Mouse (Mus musculus) Patski (cell line): ENCODE data around the gene Oaz1. TPM values are rescaled to one million over a fixed set of nuclear protein-coding genes. Genes with fewer than 3 reads are reported as not detected.

ENCODE experiments used
- ATAC-seq: fragments of 100-300 bp; one replicate; pipeline ENCODE4 v1.8.0; 2021
- CTCF ChIA-PET: fragments of 350-600 bp; sonication (Branson Sonifier 250); formaldehyde crosslinking; loops from one replicate; lab custom pipeline; 2022; ENCODE audit warnings: inconsistent platforms; lab: Charles Lee
- POLR2A ChIA-PET: fragments of 350-600 bp; sonication (Branson Sonifier 250); formaldehyde crosslinking; loops from one replicate; lab custom pipeline; 2022; ENCODE audit warnings: antibody characterized with exemption, inconsistent platforms; lab: Charles Lee
- DNase-seq: peaks from one replicate; pipeline ENCODE4 v3.0.0-alpha.2; 2011; ENCODE audit warnings: low read depth, low spot score
- H3K27me3 ChIP-seq: fragments of 371-371 bp; one replicate; pipeline ENCODE4 v1.5.1; 2021
- CTCF ChIP-seq: fragments of 100-300 bp; IDR thresholded peaks from one replicate; pipeline ENCODE4 v1.5.1; 2021
- in situ Hi-C: fragments of 300-500 bp; cut with MboI; formaldehyde crosslinking; loops from 3 replicates; pipeline ENCODE4 v1.11.1; 2018; ENCODE audit warnings: low pct_unique_long_range_greater_than_20kb, mixed read lengths
- polyA plus RNA-seq: library from polyadenylated mRNA; unstranded; gene quantifications from one replicate; pipeline ENCODE4 v1.2.3, GENCODE M21; 2021

Gene Oaz1
- polyA plus RNA-seq, 1 experiment from 2014 or later = 618 TPM

GRCm38 (mm10) chr10:80857848-80858247 lies 31.4 kb downstream of the Oaz1 start:
- POLR2A ChIA-PET = interaction anchor here (1.4 to 2.4 kb wide), 2 partner anchors 12 to 27 kb away, joined by 4 to 8 read pairs; no protein-coding TSS in a partner anchor

GRCm38 (mm10) chr10:80858350-80858935 lies 32.0 kb downstream of the Oaz1 start:
- H3K27me3 ChIP-seq = no peaks in the 10 kb centered on the region
- ATAC-seq = no peak
- no peak for TF ChIP-seq CTCF
- DNase-seq = no peak
- in situ Hi-C loops = no loop called here
- CTCF ChIA-PET = interaction anchor here (1.6 to 2.3 kb wide), 4 partner anchors 13 to 23 kb away, joined by 3 to 8 read pairs (median 5); no protein-coding TSS in a partner anchor
- POLR2A ChIA-PET = interaction anchor here (1.4 to 2.4 kb wide), 2 partner anchors 13 to 28 kb away, joined by 4 to 8 read pairs; no protein-coding TSS in a partner anchor

More at GRCm38 (mm10) chr10:80857848-80858247, 31.4 kb downstream of the Oaz1 start:
- ATAC-seq = no peak
- DNase-seq = no peak
- no peaks in the 10 kb centered on the region for H3K27me3 ChIP-seq
- no peak for TF ChIP-seq CTCF
- in situ Hi-C loops = no loop called here
- CTCF ChIA-PET = interaction anchor here (1.6 to 1.8 kb wide), 3 partner anchors 13 to 23 kb away, joined by 3 to 5 read pairs (median 5); no protein-coding TSS in a partner anchor

GRCm38 (mm10) chr10:80862305-80862704 lies 35.8 kb downstream of the Oaz1 start:
- in situ Hi-C loops = no loop called here
- DNase-seq (no peak), ATAC-seq (no peak)
- H3K27me3 ChIP-seq = no peaks in the 10 kb centered on the region
- POLR2A ChIA-PET = no interaction called here
- CTCF ChIA-PET = no interaction called here
- TF ChIP-seq CTCF = no peak

- TF ChIP-seq CTCF = no peak
- DNase-seq (no peak), ATAC-seq (no peak)
- ChIA-PET CTCF (no interaction called here), POLR2A (no interaction called here)
- H3K27me3 ChIP-seq = no peaks in the 10 kb centered on the region
- in situ Hi-C loops = no loop called here
These were observed 38.0 kb downstream of the Oaz1 start for GRCm38 (mm10) chr10:80864446-80864845.

- CTCF ChIA-PET = interaction anchor here (0.7 to 1.3 kb wide), 3 partner anchors 9 to 124 kb away, joined by 3 to 8 read pairs (median 3); no protein-coding TSS in a partner anchor
- POLR2A ChIA-PET = interaction anchor here (0.7 to 0.9 kb wide), 2 partner anchors 16 kb away, joined by 3 read pairs; partner anchors contain the start of genes Lsm7 and Sppl2b
- no peak for ATAC-seq
- no peak for DNase-seq
- TF ChIP-seq CTCF = no peak
- H3K27me3 ChIP-seq = peaks cover 16% of the 10 kb centered on the region
- in situ Hi-C loops = no loop called here
These were observed 44.5 kb downstream of the Oaz1 start for GRCm38 (mm10) chr10:80870993-80871392.

GRCm38 (mm10) chr10:80871581-80871980 lies 45.1 kb downstream of the Oaz1 start, which contains the start of gene Tmprss9:
Gene Tmprss9, plus strand, starts transcription at chr10:80871848.
- TF ChIP-seq CTCF = no peak
- POLR2A ChIA-PET = interaction anchor here (0.7 to 0.9 kb wide), 2 partner anchors 15 to 17 kb away, joined by 3 read pairs; partner anchors contain the start of genes Lsm7 and Sppl2b
- peaks cover 16% of the 10 kb centered on the region for H3K27me3 ChIP-seq
- DNase-seq = no peak
- no peak for ATAC-seq
- CTCF ChIA-PET = interaction anchor here (1.1 to 1.3 kb wide), 2 partner anchors 9 to 123 kb away, joined by 3 to 8 read pairs; no protein-coding TSS in a partner anchor
- in situ Hi-C loops = no loop called here

GRCm38 (mm10) chr10:80874035-80874434 lies 47.6 kb downstream of the Oaz1 start:
- CTCF ChIA-PET = interaction anchor here (0.8 to 1.9 kb wide), 4 partner anchors 9 to 120 kb away, joined by 3 to 8 read pairs (median 4); no protein-coding TSS in a partner anchor
- in situ Hi-C loops = no loop called here

GRCm38 (mm10) chr10:80876028-80876427 lies 49.6 kb downstream of the Oaz1 start:
- DNase-seq = no peak
- peaks cover 16% of the 10 kb centered on the region for H3K27me3 ChIP-seq
- ChIA-PET POLR2A (no interaction called here), CTCF (interaction anchor here (0.9 to 1.9 kb wide), 3 partner anchors 17 to 119 kb away, joined by 3 to 8 read pairs (median 5); no protein-coding TSS in a partner anchor)
- TF ChIP-seq CTCF = no peak
- no peak for ATAC-seq
- in situ Hi-C loops = loop anchor here (5.0 kb wide), 2 partner anchors 54 to 129 kb away; no protein-coding TSS in a partner anchor

More at GRCm38 (mm10) chr10:80874035-80874434, 47.6 kb downstream of the Oaz1 start:
- DNase-seq = no peak
- H3K27me3 ChIP-seq = peaks cover 16% of the 10 kb centered on the region
- no peak for ATAC-seq
- no peak for TF ChIP-seq CTCF
- POLR2A ChIA-PET = no interaction called here

- DNase-seq = no peak
These were observed 50.1 kb downstream of the Oaz1 start for GRCm38 (mm10) chr10:80876594-80876993.

More at GRCm38 (mm10) chr10:80876594-80876993, 50.1 kb downstream of the Oaz1 start:
- peaks cover 13% of the 10 kb centered on the region for H3K27me3 ChIP-seq
- POLR2A ChIA-PET = no interaction called here
- TF ChIP-seq CTCF = no peak
- in situ Hi-C loops = loop anchor here (5.0 kb wide), 2 partner anchors 54 to 129 kb away; no protein-coding TSS in a partner anchor
- ATAC-seq = no peak
- CTCF ChIA-PET = interaction anchor here (1.2 to 4.0 kb wide), 3 partner anchors 18 to 129 kb away, joined by 3 to 21 read pairs (median 5); no protein-coding TSS in a partner anchor

Other genes starting within 250 kb of the Oaz1 start
- gene Klf16, start 249.3 kb upstream of the Oaz1 start, polyA plus RNA-seq = 18.7 TPM
- gene Abhd17a, start 236.3 kb upstream of the Oaz1 start, polyA plus RNA-seq = 74.3 TPM
- gene Scamp4, start 223.8 kb upstream of the Oaz1 start, polyA plus RNA-seq = 76.6 TPM
- gene Adat3, start 223.8 kb upstream of the Oaz1 start, polyA plus RNA-seq = 4.7 TPM
- 1.7 TPM for gene Gm49322, start 220.6 kb upstream of the Oaz1 start, polyA plus RNA-seq
- 164 TPM for gene Csnk1g2, start 203.8 kb upstream of the Oaz1 start, polyA plus RNA-seq
- gene Btbd2, start 169.6 kb upstream of the Oaz1 start, polyA plus RNA-seq = 70.4 TPM
- gene Mknk2, start 148.5 kb upstream of the Oaz1 start, polyA plus RNA-seq = 124 TPM
- gene Mob3a, start 124.7 kb upstream of the Oaz1 start, polyA plus RNA-seq = 15.9 TPM
- 12.0 TPM for gene Izumo4, start 124.5 kb upstream of the Oaz1 start, polyA plus RNA-seq
- gene Ap3d1, start 84.4 kb upstream of the Oaz1 start, polyA plus RNA-seq = 103 TPM
- gene Dot1l, start 71.5 kb upstream of the Oaz1 start, polyA plus RNA-seq = 24.0 TPM
- gene Sf3a2, start 28.5 kb upstream of the Oaz1 start, polyA plus RNA-seq = 66.7 TPM
- gene Plekhj1, start 28.0 kb upstream of the Oaz1 start, polyA plus RNA-seq = 77.0 TPM
- gene Amh, start 21.4 kb upstream of the Oaz1 start, polyA plus RNA-seq = 0.47 TPM
- not detected for gene Jsrp1, start 13.2 kb upstream of the Oaz1 start, polyA plus RNA-seq
- gene Lingo3, start 17.4 kb downstream of the Oaz1 start, polyA plus RNA-seq = 0.10 TPM
- 77.8 TPM for gene Lsm7, start 28.6 kb downstream of the Oaz1 start, polyA plus RNA-seq
- gene Sppl2b, start 28.6 kb downstream of the Oaz1 start, polyA plus RNA-seq = 36.8 TPM
- gene Tmprss9, start 45.2 kb downstream of the Oaz1 start, polyA plus RNA-seq = 0.04 TPM
- gene Timm13, start 74.3 kb downstream of the Oaz1 start, polyA plus RNA-seq = 253 TPM
- gene Lmnb2, start 91.6 kb downstream of the Oaz1 start, polyA plus RNA-seq = 24.7 TPM
- 53.8 TPM for gene Gadd45b, start 103.4 kb downstream of the Oaz1 start, polyA plus RNA-seq
- 7.2 TPM for gene Gng7, start 188.3 kb downstream of the Oaz1 start, polyA plus RNA-seq
- 0.33 TPM for gene Diras1, start 199.0 kb downstream of the Oaz1 start, polyA plus RNA-seq
- gene Slc39a3, start 210.8 kb downstream of the Oaz1 start, polyA plus RNA-seq = 14.3 TPM
- gene Sgta, start 233.5 kb downstream of the Oaz1 start, polyA plus RNA-seq = 129 TPM
- gene Thop1, start 243.4 kb downstream of the Oaz1 start, polyA plus RNA-seq = 43.3 TPM